Mouse (Mus musculus): ENCODE measurements at regions not wholly inside any gene's neighbourhood (a gene's known extent, or its start where the extent isn't known, plus 50 kb on each side); places are given as distances from the start of the nearest gene placed in this dataset.

DNA sequence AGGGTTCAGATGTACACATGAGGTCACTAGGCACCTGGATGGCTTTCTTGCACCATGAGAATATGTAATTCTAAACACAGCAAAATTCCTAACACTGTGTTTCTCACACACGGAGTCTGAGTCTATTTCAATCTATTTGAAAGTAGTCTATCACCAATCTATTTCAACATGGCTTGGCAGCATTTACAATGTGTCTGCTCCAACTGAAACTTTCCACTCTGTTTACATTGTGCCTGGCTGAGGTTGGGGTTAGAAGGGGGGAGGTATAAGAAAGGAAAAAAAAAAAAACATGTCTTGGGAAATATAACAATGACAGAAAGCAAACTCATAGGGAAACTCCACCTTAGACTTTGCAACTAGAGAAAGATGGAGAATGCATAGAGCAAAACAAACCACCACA is 602.9 kb upstream of the Arid1b start:
- Histone ChIP-seq H3K27me3 (replicated peaks) (no peaks in the 10 kb centered on the region), H3K4me2 (replicated peaks) (no peak overlapping the region), H3K36me3 (no peaks in the 10 kb centered on the region), H3K4me3 (replicated peaks) (no peak overlapping the region), H3K4me1 (replicated peaks) (no peaks in the 10 kb centered on the region), H3K27ac (no peak overlapping the region), H3K9ac (no peak overlapping the region), H3K9me3 (no peaks in the 10 kb centered on the region)
- 40% methylated on average over 1 of the region's 1 CpGs for whole genome bisulfite sequencing
- ATAC-seq: no peak

- no peaks in the 10 kb centered on the region for H3K36me3 ChIP-seq
- no peaks in the 10 kb centered on the region for H3K9me3 ChIP-seq
- H3K4me1 ChIP-seq (replicated peaks): no peaks in the 10 kb centered on the region
- H3K4me2 ChIP-seq (replicated peaks): no peak overlapping the region
- no peak overlapping the region for H3K9ac ChIP-seq
- H3K27ac ChIP-seq: no peak overlapping the region
- 87% methylated on average over 5 of the region's 5 CpGs for WGBS
- no peak overlapping the region for H3K4me3 ChIP-seq (replicated peaks)
- no peak for ATAC-seq
- H3K27me3 ChIP-seq (replicated peaks): no peaks in the 10 kb centered on the region
These were observed 598.0 kb upstream of the Arid1b start for GRCm38 (mm10) chr17:4396119-4396518.

GRCm38 (mm10) chr17:4417686-4418085 is 576.4 kb upstream of the Arid1b start:
- no peaks in the 10 kb centered on the region for H3K36me3 ChIP-seq
- H3K27ac ChIP-seq: no peak overlapping the region
- H3K4me1 ChIP-seq (replicated peaks): no peaks in the 10 kb centered on the region
- H3K4me2 ChIP-seq (replicated peaks): no peak overlapping the region
- no peak overlapping the region for H3K4me3 ChIP-seq (replicated peaks)
- H3K9me3 ChIP-seq: no peaks in the 10 kb centered on the region
- no peak overlapping the region for H3K9ac ChIP-seq
- ATAC-seq: no peak
- H3K27me3 ChIP-seq (replicated peaks): no peaks in the 10 kb centered on the region
- 74% methylated on average over 5 of the region's 5 CpGs for WGBS

DNA sequence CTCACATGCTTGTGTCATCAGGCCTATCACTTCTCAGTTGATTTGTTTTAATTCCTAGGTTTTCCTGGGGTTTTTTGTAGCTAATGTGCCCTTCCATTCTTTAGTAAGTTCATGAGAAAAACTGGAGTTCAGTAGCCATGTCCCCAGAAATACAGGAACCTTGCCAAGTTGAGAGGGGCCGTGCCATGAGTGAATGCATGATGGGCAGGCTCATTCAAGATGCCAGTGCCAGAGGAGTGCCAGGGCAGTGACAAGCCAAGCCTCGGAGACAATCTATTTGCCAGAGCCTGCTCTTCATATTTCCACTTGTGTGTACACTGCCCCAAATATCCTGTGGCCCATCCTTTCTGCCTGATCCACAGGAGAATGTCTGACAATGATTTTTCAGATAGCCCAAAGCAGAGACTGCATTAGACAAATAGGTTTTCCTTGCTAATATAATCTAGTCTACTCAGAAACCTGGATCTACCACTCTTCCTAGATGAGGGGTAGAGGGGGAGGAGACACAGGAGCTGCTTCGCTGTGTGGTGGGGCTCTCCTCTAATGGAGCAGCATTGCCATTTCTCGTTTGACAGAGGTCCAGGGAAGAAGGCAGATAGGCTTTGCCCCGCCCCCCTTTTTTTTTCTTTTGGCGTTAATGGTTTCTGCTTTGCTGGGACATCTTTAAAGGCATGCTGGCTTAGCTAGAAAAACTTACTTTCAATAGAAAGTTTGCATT is 569.5 kb upstream of the Arid1b start:
- Histone ChIP-seq H3K27ac (no peak overlapping the region), H3K4me3 (replicated peaks) (no peak overlapping the region), H3K4me1 (replicated peaks) (no peaks in the 10 kb centered on the region), H3K4me2 (replicated peaks) (no peak overlapping the region), H3K36me3 (no peaks in the 10 kb centered on the region), H3K27me3 (replicated peaks) (no peaks in the 10 kb centered on the region), H3K9ac (no peak overlapping the region), H3K9me3 (no peaks in the 10 kb centered on the region)
- ATAC-seq: no peak
- WGBS: 57% methylated on average over 6 of the region's 6 CpGs

DNA sequence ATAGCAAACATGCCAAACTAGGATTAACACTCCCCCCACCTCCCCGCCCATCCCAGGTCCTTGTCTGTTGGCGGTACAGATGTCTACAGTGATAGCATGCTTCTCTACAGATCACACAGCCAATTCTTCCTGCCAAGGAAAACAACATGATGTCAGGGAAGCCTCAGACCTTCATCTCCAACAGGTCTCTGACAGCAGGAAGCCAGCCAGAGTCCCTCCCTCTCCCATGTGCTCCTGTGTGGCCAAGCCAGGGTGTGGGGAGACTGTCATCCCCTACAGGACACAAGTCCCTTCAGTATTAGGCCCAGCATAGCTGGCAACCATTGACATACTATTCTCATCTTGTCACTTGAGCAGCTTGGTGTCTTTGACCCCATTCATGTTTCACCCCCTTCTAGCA is 568.8 kb upstream of the Arid1b start:
- no peak overlapping the region for H3K4me3 ChIP-seq (replicated peaks)
- 62% methylated on average over 2 of the region's 2 CpGs for WGBS
- no peaks in the 10 kb centered on the region for H3K9me3 ChIP-seq
- ATAC-seq: no peak
- H3K4me2 ChIP-seq (replicated peaks): no peak overlapping the region
- no peaks in the 10 kb centered on the region for H3K27me3 ChIP-seq (replicated peaks)
- no peaks in the 10 kb centered on the region for H3K36me3 ChIP-seq
- no peak overlapping the region for H3K27ac ChIP-seq
- no peak overlapping the region for H3K9ac ChIP-seq
- H3K4me1 ChIP-seq (replicated peaks): no peaks in the 10 kb centered on the region

DNA sequence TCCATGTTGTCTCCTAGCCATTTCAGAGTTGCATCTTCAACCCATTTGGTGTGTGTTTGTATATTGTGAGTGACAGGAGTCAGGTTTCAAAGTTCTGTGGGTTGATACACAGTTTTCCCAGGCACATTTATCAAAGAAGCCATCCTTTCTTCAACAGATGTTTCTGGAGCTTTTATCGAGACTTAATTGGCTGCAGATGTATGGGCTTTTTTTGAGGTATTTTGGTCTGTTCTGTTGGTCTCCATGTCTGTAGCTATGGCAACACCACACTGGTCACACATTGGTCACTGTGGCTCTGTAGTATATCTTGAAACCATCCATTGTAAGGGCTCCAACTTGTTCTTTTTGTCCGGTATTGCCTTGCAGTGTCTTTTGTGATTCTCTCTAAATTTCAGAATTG is 565.1 kb upstream of the Arid1b start:
- Histone ChIP-seq H3K4me2 (replicated peaks) (no peak overlapping the region), H3K36me3 (no peaks in the 10 kb centered on the region), H3K9ac (no peak overlapping the region), H3K9me3 (no peaks in the 10 kb centered on the region), H3K27ac (no peak overlapping the region), H3K4me1 (replicated peaks) (no peaks in the 10 kb centered on the region), H3K4me3 (replicated peaks) (no peak overlapping the region), H3K27me3 (replicated peaks) (no peaks in the 10 kb centered on the region)
- WGBS: 71% methylated on average over 2 of the region's 2 CpGs
- ATAC-seq: no peak

DNA sequence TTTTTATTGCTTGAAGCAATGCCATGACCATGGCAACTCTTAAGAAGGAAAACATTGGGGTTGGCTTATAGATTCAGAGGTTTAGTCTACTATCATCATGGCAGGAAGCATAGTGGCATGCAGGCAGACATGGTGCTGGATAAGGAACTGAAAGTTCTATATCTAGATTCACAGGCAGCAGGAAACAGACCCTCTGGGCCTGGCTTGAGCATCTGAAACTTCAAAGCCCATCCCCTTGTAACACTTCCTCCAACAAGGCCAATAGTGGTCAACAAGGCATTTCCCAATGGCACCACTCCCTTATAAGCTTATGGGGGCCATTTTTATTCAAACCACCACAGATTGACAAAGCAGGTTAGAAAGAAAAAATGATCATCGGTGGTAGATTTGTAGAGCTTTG is 548.5 kb upstream of the Arid1b start:
- no peak overlapping the region for H3K27ac ChIP-seq

GRCm38 (mm10) chr17:4457491-4457890 is 536.6 kb upstream of the Arid1b start:
- Histone ChIP-seq H3K4me2 (replicated peaks) (no peak overlapping the region), H3K4me1 (replicated peaks) (no peaks in the 10 kb centered on the region), H3K36me3 (no peaks in the 10 kb centered on the region), H3K27me3 (replicated peaks) (no peaks in the 10 kb centered on the region), H3K9me3 (no peaks in the 10 kb centered on the region), H3K9ac (no peak overlapping the region), H3K4me3 (replicated peaks) (no peak overlapping the region), H3K27ac (no peak overlapping the region)
- no peak for ATAC-seq
- 82% methylated on average over 1 of the region's 1 CpGs for WGBS

More for the DNA sequence above, 548.5 kb upstream of the Arid1b start:
- Histone ChIP-seq H3K4me3 (replicated peaks) (no peak overlapping the region), H3K36me3 (no peaks in the 10 kb centered on the region), H3K4me2 (replicated peaks) (no peak overlapping the region), H3K9me3 (no peaks in the 10 kb centered on the region), H3K27me3 (replicated peaks) (no peaks in the 10 kb centered on the region), H3K4me1 (replicated peaks) (no peaks in the 10 kb centered on the region), H3K9ac (no peak overlapping the region)
- WGBS: 93% methylated on average over 1 of the region's 1 CpGs
- no peak for ATAC-seq

GRCm38 (mm10) chr17:4461541-4461940 is 532.6 kb upstream of the Arid1b start:
- no peak overlapping the region for H3K4me3 ChIP-seq (replicated peaks)
- no peak for ATAC-seq
- no peak overlapping the region for H3K9ac ChIP-seq
- H3K4me1 ChIP-seq (replicated peaks): no peaks in the 10 kb centered on the region
- H3K9me3 ChIP-seq: no peaks in the 10 kb centered on the region
- H3K36me3 ChIP-seq: no peaks in the 10 kb centered on the region
- WGBS: 70% methylated on average over 2 of the region's 2 CpGs
- H3K27me3 ChIP-seq (replicated peaks): no peaks in the 10 kb centered on the region
- H3K27ac ChIP-seq: no peak overlapping the region
- H3K4me2 ChIP-seq (replicated peaks): no peak overlapping the region

DNA sequence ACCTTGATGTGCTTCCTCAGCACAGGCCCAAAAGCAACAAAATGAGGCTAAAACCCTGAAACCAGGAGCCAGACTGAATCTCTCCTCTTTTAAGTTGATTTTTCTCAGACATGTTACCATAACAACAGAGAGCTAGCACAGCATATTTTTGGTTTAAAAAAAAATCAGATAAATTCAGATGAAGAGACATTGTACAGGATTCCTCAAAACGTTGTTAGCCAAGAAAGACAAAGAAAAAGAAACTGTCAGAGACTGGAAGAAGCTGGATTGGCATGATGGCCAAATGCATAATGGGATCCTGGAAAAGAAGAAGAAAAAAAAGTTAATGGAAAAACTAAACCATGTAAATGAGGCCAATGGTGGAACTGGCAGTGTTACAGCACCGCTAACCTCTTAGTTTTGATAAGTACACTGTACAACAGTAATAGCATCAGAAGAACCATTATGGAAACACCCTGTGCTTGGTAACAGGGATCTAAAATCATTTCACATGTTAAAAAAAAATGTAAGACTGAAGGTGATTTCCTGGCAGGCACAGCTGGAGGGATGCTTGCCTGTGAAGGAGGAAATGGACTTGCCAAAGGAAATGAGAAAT is 529.7 kb upstream of the Arid1b start:
- no peak for ATAC-seq
- no peak overlapping the region for H3K27ac ChIP-seq
- H3K4me1 ChIP-seq (replicated peaks): no peaks in the 10 kb centered on the region
- 55% methylated on average over 2 of the region's 2 CpGs for WGBS
- no peaks in the 10 kb centered on the region for H3K27me3 ChIP-seq (replicated peaks)
- no peak overlapping the region for H3K4me3 ChIP-seq (replicated peaks)
- no peaks in the 10 kb centered on the region for H3K36me3 ChIP-seq
- H3K4me2 ChIP-seq (replicated peaks): no peak overlapping the region
- no peak overlapping the region for H3K9ac ChIP-seq
- H3K9me3 ChIP-seq: no peaks in the 10 kb centered on the region

- Histone ChIP-seq H3K9ac (no peak overlapping the region), H3K27me3 (replicated peaks) (no peaks in the 10 kb centered on the region), H3K27ac (no peak overlapping the region), H3K4me1 (replicated peaks) (no peaks in the 10 kb centered on the region), H3K36me3 (no peaks in the 10 kb centered on the region), H3K4me2 (replicated peaks) (no peak overlapping the region), H3K9me3 (no peaks in the 10 kb centered on the region), H3K4me3 (replicated peaks) (no peak overlapping the region)
- no peak for ATAC-seq
- WGBS: 89% methylated on average over 6 of the region's 6 CpGs
These were observed 528.4 kb upstream of the Arid1b start for GRCm38 (mm10) chr17:4465741-4466140.

GRCm38 (mm10) chr17:4472412-4472811 is 521.7 kb upstream of the Arid1b start:
- WGBS: 68% methylated on average over 5 of the region's 5 CpGs

GRCm38 (mm10) chr17:4474350-4474749 is 519.8 kb upstream of the Arid1b start:
- Histone ChIP-seq H3K4me2 (replicated peaks) (no peak overlapping the region), H3K9ac (no peak overlapping the region), H3K4me1 (replicated peaks) (no peaks in the 10 kb centered on the region), H3K36me3 (no peaks in the 10 kb centered on the region), H3K4me3 (replicated peaks) (no peak overlapping the region), H3K27ac (no peak overlapping the region), H3K9me3 (no peaks in the 10 kb centered on the region), H3K27me3 (replicated peaks) (no peaks in the 10 kb centered on the region)
- WGBS: 83% methylated on average over 5 of the region's 5 CpGs
- ATAC-seq: no peak

More at GRCm38 (mm10) chr17:4472412-4472811, 521.7 kb upstream of the Arid1b start:
- ATAC-seq: no peak
- H3K9me3 ChIP-seq: no peaks in the 10 kb centered on the region
- H3K4me1 ChIP-seq (replicated peaks): no peaks in the 10 kb centered on the region
- H3K4me2 ChIP-seq (replicated peaks): no peak overlapping the region
- H3K4me3 ChIP-seq (replicated peaks): no peak overlapping the region
- no peaks in the 10 kb centered on the region for H3K36me3 ChIP-seq
- no peak overlapping the region for H3K27ac ChIP-seq
- no peaks in the 10 kb centered on the region for H3K27me3 ChIP-seq (replicated peaks)
- no peak overlapping the region for H3K9ac ChIP-seq

Measured in intestine, embryonic 15.5 days (tissue).